ENCODE assay signal across 16 mouse cellular contexts in genomic region chr12:110154963-110155325, GRCm38 (mm10).
DNase-seq lines count a peak whose midpoint lies in the region; ATAC-seq lines count a peak whose summit lies in the region.
"Had no signal": no experiment of that assay in that cellular context is flagged by ENCODE, and none has a peak within 500 bp of the region (broad histone marks: within the 10 kb centered on the region; RNA-seq: fewer than 3 reads in every experiment).

No protein-coding gene starts in this region.

- H3K27ac ChIP-seq in kidney, embryonic 15.5 days = no peak overlapping the region
- H3K27ac ChIP-seq: left cerebral cortex, adult 2 months; limb, embryonic 12.5 days had no signal

- 62% methylated on average over 4 of the region's 4 CpGs for WGBS in kidney, embryonic 15.5 days

- H3K4me1 ChIP-seq in kidney, embryonic 15.5 days = peaks cover 19% of the 10 kb centered on the region
- H3K4me1 ChIP-seq: heart, embryonic 12.5 days had no signal

- no peaks in the 10 kb centered on the region for H3K27me3 ChIP-seq in kidney, embryonic 15.5 days
- H3K27me3 ChIP-seq: heart, embryonic 12.5 days had no signal

- no peak overlapping the region for H3K4me2 ChIP-seq in kidney, embryonic 15.5 days
- H3K4me2 ChIP-seq: heart, embryonic 12.5 days; limb, embryonic 12.5 days had no signal

- DNase-seq in kidney, adult 11 months = peak; percentile 42
- DNase-seq in thymus, postnatal 4 days = peak; percentile 22
- DNase-seq in thymus, postnatal 14 days = no peak
- peak; percentile 43 to 69 for DNase-seq in kidney, adult 8-10 months
- DNase-seq in layer of hippocampus, postnatal 36 days = no peak
- DNase-seq: gastrocnemius, postnatal 25 days; heart, postnatal 4 days; right cerebral cortex, postnatal 4 days had no signal

- H3K36me3 ChIP-seq in kidney, embryonic 15.5 days = no peaks in the 10 kb centered on the region
- H3K36me3 ChIP-seq: heart, embryonic 12.5 days; limb, embryonic 12.5 days had no signal

- no peaks in the 10 kb centered on the region for H3K9me3 ChIP-seq in kidney, embryonic 15.5 days (replicated peaks)

- no peak overlapping the region for H3K4me3 ChIP-seq in kidney, embryonic 15.5 days (replicated peaks)
- H3K4me3 ChIP-seq: heart, embryonic 12.5 days; left cerebral cortex, adult 2 months; limb, embryonic 12.5 days had no signal

- ATAC-seq in kidney, embryonic 15.5 days (replicated peaks; ENCODE audit: low FRiP score) = no peak
- no peak for ATAC-seq in megakaryocyte, adult 5-6 weeks (ENCODE audit: poor library complexity, severe bottlenecking)
- ATAC-seq: CD4-positive, CD25-positive, alpha-beta regulatory T cell, adult 4 months; forebrain, embryonic 14.5 days; midbrain, embryonic 16.5 days had no signal

- H3K9ac ChIP-seq in kidney, embryonic 15.5 days = no peak overlapping the region
- H3K9ac ChIP-seq: heart, embryonic 12.5 days; limb, embryonic 12.5 days had no signal

Comparison
In these comparisons a context has a peak if more than half of its experiments do, and no peak if none do; other contexts are left out.
1. DNase-seq: peak in kidney, adult 11 months (single experiment), thymus, postnatal 4 days (single experiment) and kidney, adult 8-10 months (2 of 2); none in thymus, postnatal 14 days (single experiment) and layer of hippocampus, postnatal 36 days (0 of 2).